In the genomic region with DNA sequence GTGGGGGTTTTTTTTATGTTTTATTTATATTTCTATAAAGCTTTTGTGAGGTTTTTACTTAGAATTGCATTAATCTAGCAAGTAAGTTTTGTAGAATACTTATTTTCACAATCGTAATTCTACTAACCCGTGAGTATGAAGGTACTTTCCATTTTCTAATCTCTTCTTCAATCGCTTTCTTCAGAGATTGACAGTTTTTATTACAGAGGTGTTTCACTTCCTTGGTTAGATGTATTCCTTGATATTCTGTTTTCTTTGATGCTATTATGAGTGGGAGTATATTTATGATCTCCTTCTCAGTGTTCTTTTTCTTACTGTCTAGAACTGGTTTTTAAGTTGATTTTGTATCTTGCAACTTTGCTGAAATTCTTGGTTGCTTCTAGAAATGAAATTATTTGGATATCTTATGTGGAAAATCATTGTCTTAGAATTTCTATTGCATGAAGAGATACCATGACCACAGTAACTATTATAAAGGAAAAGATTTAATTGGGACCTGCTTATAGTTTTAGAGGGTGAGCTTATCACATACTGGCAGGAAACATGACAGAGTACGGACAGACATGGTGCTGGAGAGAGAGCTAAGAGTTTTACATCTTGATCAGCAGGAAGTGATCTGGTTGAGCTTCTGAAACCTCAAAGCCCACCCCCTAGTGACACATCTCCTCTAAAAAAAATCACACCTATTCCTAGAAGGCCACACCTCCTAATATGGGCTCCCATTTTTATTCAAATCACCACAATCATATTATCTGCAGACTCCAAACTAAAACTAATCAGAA, we compare ENCODE assay signal across 11 mouse cellular contexts.
"Had no signal": no experiment of that assay in that cellular context is flagged by ENCODE, and none has a peak within 500 bp of the region (broad histone marks: within the 10 kb centered on the region; RNA-seq: fewer than 3 reads in every experiment).

No protein-coding gene starts in this region.

- DNase-seq: kidney, adult 9 months; kidney, postnatal 14 days; kidney, postnatal 4 days; liver, embryonic 13.5 days; lung, embryonic 14.5 days; retina, postnatal 1 day; thymus, adult 2 months; thymus, postnatal 14 days; thymus, postnatal 4 days had no signal

- ATAC-seq: lung, postnatal 0 days; midbrain, embryonic 15.5 days had no signal
